Mouse (Mus musculus): ENCODE data around the gene Pgm2l1.
A peak's percentile ranks its signal among the peaks of the same experiment; 100 is the strongest.

The Pgm2l1 gene

GRCm38 (mm10) chr7:100293546-100293945 lies 66.4 kb downstream of the Pgm2l1 start:
- DNase-seq (ENCODE audit: low spot score in 2 of 2): no peak

GRCm38 (mm10) chr7:100295745-100296144 lies 68.6 kb downstream of the Pgm2l1 start:
- DNase-seq (ENCODE audit: low spot score in 2 of 2): no peak

- DNase-seq (ENCODE audit: low spot score in 2 of 2): no peak
Observed at GRCm38 (mm10) chr7:100296699-100297098, 69.5 kb downstream of the Pgm2l1 start.

GRCm38 (mm10) chr7:100298861-100299510 lies 71.8 kb downstream of the Pgm2l1 start:
- DNase-seq (ENCODE audit: low spot score in 2 of 2): no peak

GRCm38 (mm10) chr7:100301390-100301789 lies 74.2 kb downstream of the Pgm2l1 start:
- DNase-seq (ENCODE audit: low spot score in 2 of 2): no peak

- DNase-seq (ENCODE audit: low spot score in 2 of 2): no peak
Observed at GRCm38 (mm10) chr7:100302316-100302715, 75.1 kb downstream of the Pgm2l1 start.

- no peak for DNase-seq (ENCODE audit: low spot score in 2 of 2)
Observed at GRCm38 (mm10) chr7:100305894-100306293, 78.7 kb downstream of the Pgm2l1 start.

GRCm38 (mm10) chr7:100307872-100308653 lies 80.9 kb downstream of the Pgm2l1 start:
- peak in 1 of 2 experiments; percentile 40 for DNase-seq (ENCODE audit: low spot score in 2 of 2)

GRCm38 (mm10) chr7:100309216-100309615 lies 82.0 kb downstream of the Pgm2l1 start:
- DNase-seq (ENCODE audit: low spot score in 2 of 2): no peak

GRCm38 (mm10) chr7:100309679-100310078 lies 82.5 kb downstream of the Pgm2l1 start:
- no peak for DNase-seq (ENCODE audit: low spot score in 2 of 2)

GRCm38 (mm10) chr7:100310290-100310689 lies 83.1 kb downstream of the Pgm2l1 start:
- no peak for DNase-seq (ENCODE audit: low spot score in 2 of 2)

GRCm38 (mm10) chr7:100312716-100313115 lies 85.5 kb downstream of the Pgm2l1 start:
- DNase-seq (ENCODE audit: low spot score in 2 of 2): no peak

GRCm38 (mm10) chr7:100316924-100317323 lies 89.7 kb downstream of the Pgm2l1 start:
- no peak for DNase-seq (ENCODE audit: low spot score in 2 of 2)

GRCm38 (mm10) chr7:100317534-100317933 lies 90.3 kb downstream of the Pgm2l1 start:
- DNase-seq (ENCODE audit: low spot score in 2 of 2): no peak

- no peak for DNase-seq (ENCODE audit: low spot score in 2 of 2)
Observed at GRCm38 (mm10) chr7:100323721-100324120, 96.5 kb downstream of the Pgm2l1 start.

GRCm38 (mm10) chr7:100325482-100325881 lies 98.3 kb downstream of the Pgm2l1 start:
- DNase-seq (ENCODE audit: low spot score in 2 of 2): peak; percentile 37 to 60

- no peak for DNase-seq (ENCODE audit: low spot score in 2 of 2)
Observed at GRCm38 (mm10) chr7:100327514-100327913, 100.3 kb downstream of the Pgm2l1 start.

Data from cerebellum, postnatal 4 days (tissue).